Mouse (Mus musculus) cerebellum, adult 2 months (tissue): Measurements from ENCODE around the gene Anapc11.

ENCODE experiments used
- CTCF ChIP-seq: fragments of 200-500 bp; IDR thresholded peaks from 2 replicates; pipeline ENCODE4 v1.5.1; 2011; ENCODE audit warnings: low read depth, mild to moderate bottlenecking, control low read depth, low read length, moderate library complexity, borderline replicate concordance; ENCODE audit not compliant: insufficient read depth
- POLR2A ChIP-seq: fragments of 200-500 bp; IDR thresholded peaks from 2 replicates; pipeline ENCODE4 v1.6.1; 2011; ENCODE audit warnings: low read length, control low read depth, borderline replicate concordance; ENCODE audit not compliant: insufficient read depth

DNA sequence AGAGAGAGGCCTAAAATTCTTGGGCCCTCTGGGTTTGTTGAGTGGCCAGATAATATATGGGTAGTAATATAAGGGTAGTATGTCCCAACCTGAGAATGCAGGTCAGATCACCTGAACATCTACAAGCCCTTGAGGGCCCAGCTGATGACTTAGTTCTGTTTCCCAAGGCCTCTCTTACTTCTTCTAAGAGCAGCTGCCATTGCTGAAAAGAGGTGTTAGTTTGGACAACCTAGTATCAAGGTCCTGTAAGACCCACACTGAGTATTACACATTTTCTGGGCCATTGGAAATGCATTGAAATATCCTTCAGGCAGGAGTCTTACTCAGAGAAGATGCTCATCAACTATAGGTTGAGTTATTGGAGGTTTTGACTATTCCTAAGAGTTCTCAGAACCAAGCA, 22.3 kb upstream of the Anapc11 start:
- TF ChIP-seq POLR2A (no peak), CTCF (no peak)
